Mouse (Mus musculus) urinary bladder, postnatal 36 days (tissue): ENCODE measurements around the gene Ptger2.
"Not testable (repeated sequence)": the region's sequence is repeated elsewhere in the genome, so short reads cannot be mapped to it uniquely, and the experiment has no call there.

Experiments
- DNase-seq, 2 experiments: peaks; one replicate each; pipeline ENCODE4 v3.0.0; 2022; ENCODE audit warnings: low spot score in 2 of 2, mixed read lengths in 1 of 2

Ptger2 gene

DNA sequence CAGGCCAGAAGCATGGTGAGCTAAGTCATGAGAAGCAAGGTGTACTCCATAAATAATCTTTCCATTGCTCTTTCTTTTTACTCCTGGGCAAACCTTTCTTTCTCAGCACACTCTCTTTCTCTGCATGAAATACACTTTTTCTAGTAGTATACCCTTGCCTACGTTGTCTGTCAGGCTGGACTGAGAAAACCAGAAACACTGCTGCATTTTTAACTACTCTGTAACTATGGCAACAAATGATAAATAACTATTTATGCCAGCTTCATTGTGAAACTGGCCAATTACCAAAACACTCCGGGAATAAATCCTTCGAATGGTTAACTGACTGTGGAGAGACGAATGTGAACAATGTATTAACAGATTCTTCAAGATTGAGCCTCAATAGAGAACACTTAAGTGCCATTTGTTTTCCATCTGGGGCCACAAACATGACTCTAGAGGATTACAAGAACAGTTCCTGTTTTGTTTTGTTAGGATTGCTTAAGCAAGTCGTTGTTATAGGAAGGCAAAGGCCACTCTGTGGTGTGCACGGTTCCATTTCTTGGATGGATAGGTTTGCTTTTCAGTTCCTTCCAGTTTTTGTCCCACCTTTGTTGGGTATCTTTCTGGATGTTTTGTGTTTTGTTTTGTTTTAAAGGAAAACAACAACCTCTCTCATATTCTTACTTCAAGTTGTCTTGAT, at the start of gene Ptger2:
Gene Ptger2, plus strand, starts transcription at position 522 of the 682 bp plus-strand sequence.
- not testable (repeated sequence) for DNase-seq

DNA sequence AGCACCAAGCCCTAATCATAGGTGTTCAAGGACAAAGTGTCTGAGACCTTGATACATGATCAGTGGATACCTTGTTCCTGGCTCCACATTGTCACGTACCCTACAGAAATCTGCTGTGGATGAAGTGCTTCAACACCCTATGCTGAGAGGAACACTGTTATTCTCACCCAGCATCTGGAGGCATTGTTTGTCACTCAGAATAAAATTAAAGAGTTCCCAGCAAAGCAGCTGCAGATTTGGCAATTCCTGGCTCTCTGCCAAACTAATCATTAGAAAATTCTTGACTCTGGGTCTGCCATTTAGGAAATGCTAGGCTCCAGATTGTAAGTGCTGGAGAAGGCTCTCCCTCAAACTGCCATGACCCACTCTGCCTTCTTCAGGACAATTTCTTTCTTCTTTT, 27.2 kb upstream of the Ptger2 start:
- DNase-seq, result no peak

DNA sequence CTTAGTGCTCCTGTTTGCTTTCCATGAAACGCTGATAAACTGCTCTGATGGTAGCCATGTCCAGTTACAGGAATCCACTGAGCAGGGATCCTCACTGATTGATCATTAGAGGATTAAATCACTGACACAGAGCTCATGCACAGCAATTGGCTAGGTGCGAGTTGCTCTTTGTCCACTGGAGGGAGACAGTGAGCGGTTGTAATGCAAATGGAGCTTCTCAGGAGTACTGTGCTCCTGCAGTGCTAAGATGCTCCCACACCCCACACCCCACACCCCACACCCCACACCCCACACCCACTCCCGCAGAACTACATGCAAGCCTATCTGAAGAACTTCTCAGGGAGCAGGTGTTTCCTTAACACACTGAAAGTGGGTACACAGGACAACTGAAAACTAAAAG, 10.7 kb upstream of the Ptger2 start:
- DNase-seq, result peak; percentile 41 to 45

DNA sequence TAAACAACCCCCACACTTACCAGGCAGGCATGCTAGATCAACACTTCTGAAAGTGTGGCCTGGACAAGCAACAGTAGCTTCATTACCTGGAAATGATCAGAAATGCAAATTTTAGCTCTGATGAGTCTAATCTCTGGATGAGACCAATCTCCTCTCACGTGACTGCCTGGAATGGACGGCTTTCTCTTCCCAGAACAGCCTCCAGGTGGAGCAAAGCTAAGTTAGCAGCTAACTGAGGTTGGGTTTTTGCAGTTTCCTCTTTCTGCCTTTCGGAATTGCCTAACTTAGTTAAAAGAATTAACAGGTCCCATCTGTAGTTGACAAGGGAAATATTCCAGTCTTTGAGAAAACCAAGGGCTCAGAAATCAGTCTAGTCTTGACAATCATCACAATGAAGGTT, 8.1 kb upstream of the Ptger2 start:
- peak in 1 of 2 experiments; percentile 23 for DNase-seq

DNA sequence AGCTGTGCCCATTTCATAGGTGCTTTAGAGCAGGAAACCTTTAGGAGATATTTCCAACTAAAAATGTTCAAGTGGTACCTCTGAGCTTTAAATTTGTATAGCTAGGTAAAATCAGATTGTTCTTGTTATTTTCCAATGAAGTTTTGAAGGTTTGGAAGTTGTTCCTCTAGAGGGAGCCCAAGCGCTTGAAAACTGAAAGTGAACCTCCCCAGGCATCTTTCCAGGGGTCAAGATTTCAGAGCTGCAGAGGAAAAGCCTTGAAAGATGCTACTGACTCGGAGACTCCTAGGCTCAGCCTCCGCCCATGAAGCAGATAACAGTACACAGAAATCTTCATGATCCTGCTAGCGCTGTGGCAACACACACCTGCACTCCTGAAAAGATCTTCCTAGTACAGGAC, 6.5 kb upstream of the Ptger2 start:
- DNase-seq, result peak in 1 of 2 experiments; percentile 40

DNA sequence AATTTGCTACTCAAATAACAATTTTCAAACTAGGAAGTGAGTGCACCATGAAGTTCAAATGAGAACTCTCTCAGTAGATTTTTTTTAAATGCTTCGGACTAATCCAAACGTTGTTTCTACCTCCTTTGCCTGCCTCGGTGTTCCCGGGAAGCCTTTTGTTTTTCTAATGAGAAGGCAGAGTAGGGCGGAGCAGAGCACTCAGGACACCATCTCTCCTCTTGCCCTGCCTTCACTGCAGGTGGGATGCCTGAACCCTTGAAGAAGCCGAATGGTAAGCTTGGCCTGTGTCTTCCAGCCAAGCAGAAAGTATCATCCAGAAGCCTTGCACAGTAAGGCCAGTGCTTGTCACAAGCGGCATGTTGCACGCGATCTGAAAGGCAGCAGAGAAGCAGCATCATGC, 3.9 kb upstream of the Ptger2 start:
- DNase-seq, result no peak

DNA sequence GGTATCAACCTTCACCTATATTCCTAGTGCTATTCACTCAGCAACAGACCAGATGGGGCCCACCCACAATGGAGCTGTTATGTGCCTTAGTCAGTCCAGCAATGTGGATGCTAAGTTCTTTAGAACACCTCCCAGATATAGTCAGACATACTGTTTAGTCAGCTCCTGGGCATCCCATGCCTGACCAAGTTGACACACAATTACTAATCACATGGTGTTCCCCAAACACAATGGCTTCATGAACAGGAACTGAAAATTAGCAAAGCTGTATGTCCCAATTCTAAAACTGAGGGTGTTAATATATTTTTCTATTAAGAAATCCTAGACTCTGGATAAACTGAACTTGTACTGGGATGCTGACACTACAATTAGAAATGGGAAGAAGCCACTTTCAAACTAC, 1.7 kb upstream of the Ptger2 start:
- DNase-seq, result no peak

DNA sequence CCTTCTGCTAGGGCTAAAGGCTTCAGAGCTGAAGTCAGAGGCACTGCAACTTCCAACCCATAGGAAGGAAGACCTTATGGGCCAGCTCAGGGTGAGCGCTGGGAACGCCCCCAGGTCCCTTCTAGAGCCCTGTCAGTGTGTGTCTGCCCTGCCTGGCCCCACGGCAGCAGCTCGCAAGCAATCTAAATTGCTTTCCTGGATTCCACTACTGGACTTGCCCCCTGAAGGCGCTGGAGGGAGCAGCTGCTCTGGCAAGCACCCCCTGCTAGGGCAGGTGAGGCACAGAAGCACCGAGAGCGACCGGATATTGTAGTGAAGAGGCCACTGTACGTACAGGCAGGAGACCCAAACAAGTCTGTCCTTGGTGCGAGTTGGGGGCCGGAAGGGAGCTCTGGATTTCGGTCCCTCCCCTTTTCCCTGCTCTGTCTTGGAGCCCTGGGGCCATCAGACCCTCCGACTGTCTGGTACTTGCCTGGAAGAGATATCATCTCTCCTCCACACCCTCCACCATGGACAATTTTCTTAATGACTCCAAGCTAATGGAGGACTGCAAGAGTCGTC, 541 bp downstream of the Ptger2 start:
- no peak for DNase-seq

DNA sequence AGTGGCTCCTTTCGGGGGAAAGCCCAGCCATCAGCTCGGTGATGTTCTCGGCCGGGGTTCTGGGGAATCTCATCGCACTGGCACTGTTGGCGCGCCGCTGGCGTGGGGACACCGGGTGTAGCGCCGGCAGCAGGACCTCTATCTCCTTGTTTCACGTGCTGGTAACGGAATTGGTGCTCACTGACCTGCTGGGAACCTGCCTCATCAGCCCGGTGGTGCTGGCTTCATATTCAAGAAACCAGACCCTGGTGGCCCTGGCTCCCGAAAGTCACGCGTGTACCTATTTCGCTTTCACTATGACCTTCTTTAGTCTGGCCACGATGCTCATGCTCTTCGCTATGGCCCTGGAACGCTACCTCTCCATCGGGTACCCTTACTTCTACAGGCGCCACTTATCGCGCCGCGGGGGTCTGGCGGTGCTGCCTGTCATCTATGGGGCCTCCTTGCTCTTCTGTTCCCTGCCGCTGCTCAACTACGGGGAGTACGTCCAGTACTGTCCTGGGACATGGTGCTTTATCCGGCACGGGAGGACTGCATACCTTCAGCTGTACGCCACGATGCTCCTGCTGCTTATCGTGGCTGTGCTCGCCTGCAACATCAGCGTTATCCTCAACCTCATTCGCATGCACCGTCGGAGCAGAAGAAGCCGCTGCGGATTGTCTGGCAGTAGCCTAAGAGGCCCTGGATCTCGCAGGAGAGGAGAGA, 1.2 kb downstream of the Ptger2 start:
- no peak for DNase-seq

DNA sequence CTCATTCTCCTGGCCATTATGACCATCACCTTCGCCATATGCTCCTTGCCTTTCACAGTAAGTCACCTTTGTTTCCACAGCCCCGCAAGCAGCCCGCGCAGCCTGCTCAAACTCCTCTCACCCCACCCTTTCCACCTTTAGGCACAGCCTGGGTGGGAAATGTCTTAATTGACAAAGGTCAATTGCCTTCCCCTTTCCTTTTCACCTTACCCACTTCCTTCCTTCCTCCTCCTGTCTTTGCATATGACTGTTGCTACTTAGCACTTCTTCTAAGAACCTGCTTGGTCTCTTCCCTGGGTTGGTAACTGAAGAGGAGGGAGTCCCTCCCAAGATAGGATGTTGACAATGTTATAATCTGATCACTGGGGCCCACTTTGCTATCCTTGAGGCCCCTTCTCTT, 1.8 kb downstream of the Ptger2 start:
- no peak for DNase-seq

DNA sequence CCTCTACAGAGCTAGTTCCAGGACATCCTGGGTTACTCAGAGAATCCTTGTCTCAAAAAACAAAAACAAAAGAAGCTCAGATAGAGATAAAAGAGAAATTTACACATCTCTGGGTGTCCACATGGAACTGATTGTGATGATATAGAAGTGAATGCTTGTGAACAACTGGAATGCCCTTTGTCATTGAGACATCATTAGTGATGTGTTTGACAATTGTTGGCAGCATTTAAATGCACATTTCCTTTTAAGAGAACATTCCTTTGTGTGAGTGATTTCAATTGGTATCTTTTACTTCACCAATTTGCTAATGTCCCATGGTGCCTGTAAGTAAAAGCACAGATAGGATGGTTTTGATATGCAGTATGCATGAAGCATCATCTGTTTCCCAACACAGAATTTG, 6.3 kb downstream of the Ptger2 start:
- DNase-seq, result no peak

DNA sequence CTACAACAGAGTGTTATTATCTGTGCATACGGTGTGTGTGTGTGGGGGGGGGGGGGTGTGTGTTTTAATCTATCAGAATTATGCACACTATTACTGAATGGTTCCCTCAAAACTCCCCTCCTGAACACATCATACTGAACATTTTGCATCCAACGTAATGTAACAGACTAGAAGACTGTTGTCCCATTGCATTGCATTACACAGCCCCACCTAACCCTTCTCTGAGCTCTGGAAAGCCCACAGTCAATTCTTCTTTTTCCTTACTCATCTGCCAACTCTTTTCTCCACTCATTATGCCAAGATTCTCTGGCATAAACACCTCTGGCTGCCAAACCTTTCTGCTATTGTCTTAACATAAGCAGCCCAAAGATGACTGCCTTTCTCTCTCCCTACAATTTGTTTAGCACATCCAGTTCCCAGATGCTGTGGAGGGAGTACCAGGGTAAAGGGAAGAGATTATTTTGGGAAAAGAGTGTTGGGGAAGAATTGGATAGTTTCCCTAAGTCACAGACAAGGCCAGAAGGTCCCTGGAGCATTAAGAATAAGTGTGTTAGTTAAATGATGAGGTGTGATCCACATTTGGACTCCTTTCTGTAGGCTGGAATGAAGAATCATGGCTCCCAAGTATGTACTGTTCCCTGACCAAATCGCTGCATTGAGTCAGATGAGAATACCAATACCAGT, 12.2 kb downstream of the Ptger2 start:
- no peak for DNase-seq

DNA sequence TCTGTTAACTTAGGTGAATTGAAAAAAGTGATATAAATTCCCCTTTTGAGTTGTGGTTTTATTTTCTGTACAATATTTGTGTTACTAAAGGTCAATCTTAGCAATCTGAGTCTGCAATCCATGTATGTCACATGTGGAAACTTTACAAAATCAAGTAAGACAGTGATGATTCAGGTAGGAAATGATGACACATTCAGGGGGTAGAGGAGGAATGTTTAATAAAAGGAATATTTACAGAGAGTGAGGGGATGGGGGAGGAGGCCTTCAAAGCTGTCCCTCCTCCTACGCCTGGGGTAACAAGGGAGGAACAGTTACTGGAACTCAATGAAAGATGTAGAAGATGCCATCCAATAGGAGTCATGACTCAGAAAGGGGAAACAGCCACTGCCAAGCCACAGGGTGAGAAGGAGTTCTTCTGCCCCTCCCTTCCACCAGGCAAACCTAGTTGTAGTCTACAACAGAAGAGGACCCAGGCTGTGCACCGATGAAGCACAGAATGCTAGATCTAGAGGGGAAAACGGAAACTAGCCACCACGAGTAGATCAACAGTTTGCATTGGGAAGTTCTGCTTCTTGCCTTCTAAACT, 17.8 kb downstream of the Ptger2 start:
- DNase-seq, result no peak

DNA sequence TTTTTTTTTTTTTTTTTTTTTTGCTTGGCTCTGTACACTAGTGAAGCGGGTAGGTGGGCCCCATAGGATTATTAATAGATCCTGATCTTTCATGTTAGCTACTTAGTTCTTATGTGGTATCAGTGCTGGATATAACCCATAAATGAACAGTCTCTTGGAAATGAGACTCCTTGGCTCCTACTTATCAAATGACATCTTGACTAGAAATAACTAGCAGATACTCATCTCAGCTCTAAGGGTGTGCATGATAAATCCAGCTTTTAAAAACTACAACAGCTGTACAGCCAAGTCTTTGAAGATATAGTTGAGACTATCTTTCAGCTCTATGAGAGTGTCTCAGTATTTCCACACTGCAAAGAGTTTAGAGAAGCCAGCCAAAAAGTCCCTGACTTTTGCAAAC, 21.2 kb downstream of the Ptger2 start:
- no peak for DNase-seq

DNA sequence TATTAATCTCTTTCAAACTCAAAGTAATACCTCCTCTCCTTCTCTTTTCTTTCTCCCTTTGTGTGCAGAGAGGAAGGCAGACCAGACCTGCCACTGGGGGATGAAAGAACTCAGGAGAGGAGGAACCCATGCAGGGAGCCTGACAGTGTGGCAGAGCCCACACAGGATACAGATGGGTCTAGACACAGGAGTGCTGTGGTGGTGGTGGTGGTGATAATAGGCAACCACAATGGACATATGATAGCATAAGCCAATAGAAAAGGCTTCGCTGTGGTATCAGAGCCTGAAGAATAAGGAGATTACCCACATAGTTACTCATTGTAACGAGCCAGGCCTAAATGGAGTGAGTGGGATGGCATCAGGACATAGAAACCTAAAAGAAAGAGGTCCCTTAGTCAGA, 23.3 kb downstream of the Ptger2 start:
- DNase-seq, result no peak

DNA sequence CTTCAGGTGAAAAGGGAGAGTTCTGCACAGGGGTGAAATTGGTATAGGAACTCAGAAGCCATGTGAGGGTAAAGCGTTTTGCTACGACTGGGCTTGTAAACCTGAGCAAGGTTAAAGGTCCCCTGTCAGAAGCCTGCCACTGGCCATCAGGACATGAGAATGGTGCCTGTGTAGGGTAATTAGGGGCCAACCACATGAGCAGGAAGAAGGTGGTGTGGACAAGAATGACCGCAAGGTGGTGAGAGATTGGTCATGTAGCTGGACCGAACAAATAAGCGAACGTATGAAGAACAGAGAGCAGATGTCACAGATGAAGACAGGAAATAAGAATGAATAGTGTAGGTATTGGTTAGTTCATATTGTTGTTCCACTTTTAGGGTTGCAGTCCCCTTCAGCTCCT, 23.7 kb downstream of the Ptger2 start:
- no peak for DNase-seq

DNA sequence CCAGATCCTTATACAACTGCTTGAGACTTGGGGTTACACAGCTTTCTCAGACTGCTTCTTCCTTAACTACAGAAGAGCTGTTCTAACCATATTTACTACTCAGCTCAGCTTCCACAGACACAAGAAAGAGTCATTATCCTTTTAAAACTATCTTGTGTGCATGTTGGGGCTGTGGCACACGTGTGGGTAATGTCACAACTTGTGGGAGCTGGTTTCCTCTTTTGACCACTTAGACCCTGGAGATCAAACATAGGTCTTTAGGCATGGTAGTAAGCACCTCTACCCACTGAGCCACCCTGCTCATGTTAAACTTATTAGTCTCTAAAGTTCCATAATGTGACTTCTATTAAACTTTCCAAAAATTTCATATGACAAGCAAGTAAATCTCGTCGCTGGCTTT, 33.6 kb downstream of the Ptger2 start:
- no peak for DNase-seq

DNA sequence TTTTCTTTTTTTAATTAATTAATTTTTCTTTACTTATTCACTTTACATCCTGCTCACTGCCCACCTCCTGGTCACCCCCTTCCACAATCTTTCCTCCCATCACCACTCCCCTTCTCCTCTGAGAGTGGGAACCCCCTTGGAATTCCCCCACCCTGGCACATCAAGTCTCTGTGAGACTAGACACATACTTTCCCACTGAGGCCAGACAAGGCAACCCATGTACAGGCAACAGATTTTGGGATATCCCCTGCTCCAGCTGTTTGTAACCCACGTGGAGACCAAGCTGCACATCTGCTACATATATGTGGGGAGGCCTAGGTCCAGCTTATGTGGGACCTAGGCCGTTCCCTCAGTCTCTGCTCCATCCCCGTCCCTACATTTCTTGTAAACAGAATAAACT, 46.3 kb downstream of the Ptger2 start:
- DNase-seq, result no peak

DNA sequence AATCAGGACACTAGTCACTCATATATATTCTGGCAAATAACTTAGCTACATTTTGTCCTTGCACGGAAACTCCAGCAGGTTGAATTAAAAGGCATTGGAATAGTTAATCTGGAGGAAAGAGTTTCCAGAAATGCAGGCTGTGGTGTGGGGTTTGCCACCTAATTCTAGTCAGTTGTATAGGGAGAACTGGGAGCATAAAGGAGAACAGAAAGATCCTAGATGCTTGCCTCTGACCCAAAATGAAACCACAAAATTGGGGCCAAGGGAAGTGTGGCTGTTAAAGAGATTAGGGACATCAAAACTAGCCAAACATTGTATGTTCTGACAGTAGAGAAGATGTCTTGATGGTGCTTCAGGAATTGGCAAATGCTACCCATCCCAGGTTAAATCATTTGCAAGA, 48.6 kb downstream of the Ptger2 start:
- no peak for DNase-seq

DNA sequence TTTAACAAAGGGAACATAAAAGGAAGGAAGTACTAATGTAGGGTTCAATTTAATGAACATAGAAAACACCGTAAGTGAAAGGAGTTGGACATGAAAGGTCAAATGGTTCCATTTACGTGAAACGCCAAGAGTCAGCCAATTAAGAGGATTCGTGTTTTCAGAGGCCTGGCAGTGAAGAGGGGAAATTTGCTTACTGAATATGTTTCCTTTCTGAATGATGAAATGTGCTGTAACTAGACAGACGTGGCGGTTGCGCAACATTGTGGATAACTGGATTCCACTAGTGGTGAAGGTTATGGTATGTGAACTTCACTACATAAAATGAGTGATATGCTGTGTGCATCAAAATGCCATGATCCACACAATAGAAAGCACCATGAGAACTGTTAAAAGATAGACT, 50.1 kb downstream of the Ptger2 start:
- peak in 1 of 2 experiments; percentile 8 for DNase-seq

DNA sequence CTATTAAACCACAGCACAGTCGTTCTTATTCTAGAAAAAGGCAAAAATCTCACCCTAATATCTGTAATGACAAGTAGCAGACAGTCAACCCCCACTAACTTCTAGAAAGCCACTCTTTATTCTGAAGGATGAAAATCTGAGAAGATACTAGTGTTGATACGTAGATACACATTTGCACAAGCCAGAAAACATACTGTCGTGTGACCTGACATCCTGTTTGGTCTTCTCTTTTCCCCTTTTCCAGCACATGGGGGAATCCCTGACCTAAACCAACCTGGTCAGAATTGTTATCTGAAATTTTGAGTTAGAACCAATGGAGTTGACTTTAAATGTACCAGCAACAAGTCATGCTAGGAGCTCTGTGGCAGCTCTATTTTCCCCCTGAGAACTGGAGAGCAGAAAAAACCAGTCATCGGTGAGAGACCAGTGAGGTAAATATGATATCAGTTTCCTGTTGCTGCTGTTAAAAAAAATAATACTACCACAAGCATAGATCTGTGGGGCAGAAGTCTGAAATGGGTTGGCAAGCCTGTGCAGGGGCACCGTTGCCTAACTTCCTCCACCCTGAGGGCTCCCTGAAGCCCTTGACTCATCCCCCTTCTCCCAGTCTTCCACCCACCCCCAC, 53.0 kb downstream of the Ptger2 start:
- no peak for DNase-seq

DNA sequence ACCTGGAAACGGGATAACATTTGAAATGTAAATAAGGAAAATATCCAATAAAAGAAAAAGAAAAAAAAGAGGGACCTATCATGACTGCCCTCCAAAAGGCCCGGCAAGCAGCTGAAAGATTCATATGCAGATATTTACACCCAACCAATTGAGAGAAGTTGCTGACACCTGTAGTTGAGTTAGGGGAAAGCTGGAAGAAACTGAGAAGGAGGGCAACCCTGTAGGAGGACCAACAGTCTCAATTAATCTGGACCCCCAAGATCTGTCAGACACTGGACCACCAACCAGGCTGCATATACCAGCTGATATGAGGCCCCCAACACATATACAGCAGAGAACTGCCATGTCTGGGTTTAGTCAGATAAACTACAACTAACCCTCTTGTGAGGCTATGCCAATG, 60.1 kb downstream of the Ptger2 start:
- no peak for DNase-seq
